ENCODE assay signal across 35 mouse cellular contexts in genomic region chr2:14206798-14207197, GRCm38 (mm10). TPM values are rescaled to one million over a fixed set of nuclear protein-coding genes. Genes with fewer than 3 reads are reported as not detected.
DNase-seq lines count a peak whose midpoint lies in the region; ATAC-seq and TF ChIP-seq lines count a peak whose summit lies in the region.
"Had no signal": no experiment of that assay in that cellular context is flagged by ENCODE, and none has a peak within 500 bp of the region (broad histone marks: within the 10 kb centered on the region; RNA-seq: fewer than 3 reads in every experiment).

No protein-coding gene starts in this region.

- 0 out of 2 replicates have a peak, but pooled peaks have one; percentile 17 for ATAC-seq in liver, postnatal 0 days
- peak; percentile 80 for ATAC-seq in granulocyte monocyte progenitor cell, adult 5-6 weeks (replicated peaks; ENCODE audit: poor library complexity, severe bottlenecking)
- ATAC-seq: forebrain, embryonic 14.5 days; inflammation-experienced regulatory T-cells, adult 6 months; midbrain, embryonic 13.5 days had no signal

- no peak overlapping the region for H3K27ac ChIP-seq in liver, postnatal 0 days (ENCODE audit: low read depth)
- H3K27ac ChIP-seq: gastrocnemius, adult 2 months; hindbrain, embryonic 10.5 days; hindbrain, embryonic 15.5 days; kidney, embryonic 15.5 days; midbrain, embryonic 13.5 days; neural tube, embryonic 15.5 days had no signal

- TF ChIP-seq CTCF in liver, postnatal 0 days (IDR thresholded peaks at IDR 0.05; ENCODE audit: low read depth): 0 out of 2 replicates have a peak, but pooled peaks have one; percentile 9

- no peak for DNase-seq in liver, postnatal 0 days
- DNase-seq in liver: no peak
- peak; percentile 7 for DNase-seq in NIH3T3 (ENCODE audit: low read depth)
- DNase-seq in splenic B cell, adult 2 months (ENCODE audit: low read depth, low spot score): peak; percentile 45
- no peak for DNase-seq in urinary bladder, postnatal 25 days (ENCODE audit: low spot score)
- no peak for DNase-seq in thymus, postnatal 25 days
- DNase-seq: adrenal gland, postnatal 14 days; B cell, adult 2 months; cerebellum, adult 2 months; cerebellum, postnatal 14 days; gastrocnemius, adult 2 months; gastrocnemius, postnatal 36 days; heart, postnatal 14 days; kidney, adult 11 months; kidney, postnatal 25 days; lung, adult 18-20 months; lung, postnatal 10 days; retina, postnatal 1 day; right cerebral cortex, postnatal 14 days; thymus, postnatal 36 days had no signal

- H3K4me3 ChIP-seq in liver, postnatal 0 days (ENCODE audit: low read depth, low read length): no peak overlapping the region
- H3K4me3 ChIP-seq: gastrocnemius, adult 2 months; hindbrain, embryonic 10.5 days; hindbrain, embryonic 15.5 days; kidney, embryonic 15.5 days; megakaryocyte, embryonic 14.5 days; midbrain, embryonic 13.5 days; neural tube, embryonic 15.5 days had no signal

- TF ChIP-seq EP300 in liver, postnatal 0 days (IDR thresholded peaks at IDR 0.05; ENCODE audit: low read depth): no peak

- no peaks in the 10 kb centered on the region for H3K9me3 ChIP-seq in liver, postnatal 0 days (ENCODE audit: low read length)
- H3K9me3 ChIP-seq: hindbrain, embryonic 10.5 days; hindbrain, embryonic 15.5 days; kidney, embryonic 15.5 days; megakaryocyte, embryonic 14.5 days; midbrain, embryonic 13.5 days; neural tube, embryonic 15.5 days had no signal

- 52% methylated on average over 4 of the region's 4 CpGs for WGBS in liver, postnatal 0 days (ENCODE audit: insufficient replicate concordance)

- H3K27me3 ChIP-seq in liver, postnatal 0 days (ENCODE audit: insufficient read depth, low read length): no peaks in the 10 kb centered on the region
- no peaks in the 10 kb centered on the region for H3K27me3 ChIP-seq in splenic B cell, adult 2 months (ENCODE audit: control insufficient read depth, insufficient read depth, low read length, poor library complexity, severe bottlenecking)
- H3K27me3 ChIP-seq: hindbrain, embryonic 15.5 days; kidney, embryonic 15.5 days; megakaryocyte, embryonic 14.5 days; midbrain, embryonic 13.5 days; neural tube, embryonic 15.5 days had no signal

- no peak overlapping the region for H3K9ac ChIP-seq in liver, postnatal 0 days (replicated peaks)
- H3K9ac ChIP-seq: hindbrain, embryonic 15.5 days; kidney, embryonic 15.5 days; midbrain, embryonic 13.5 days; neural tube, embryonic 15.5 days had no signal

- no peaks in the 10 kb centered on the region for H3K4me1 ChIP-seq in liver, postnatal 0 days (ENCODE audit: insufficient read depth)
- H3K4me1 ChIP-seq: hindbrain, embryonic 10.5 days; hindbrain, embryonic 15.5 days; midbrain, embryonic 13.5 days; neural tube, embryonic 15.5 days had no signal

- no peak overlapping the region for H3K4me2 ChIP-seq in liver, postnatal 0 days (ENCODE audit: low read depth, low read length)
- H3K4me2 ChIP-seq: hindbrain, embryonic 15.5 days; kidney, embryonic 15.5 days; liver, embryonic 11.5 days; midbrain, embryonic 13.5 days; neural tube, embryonic 15.5 days had no signal

- H3K36me3 ChIP-seq in liver, postnatal 0 days (replicated peaks; ENCODE audit: insufficient read depth, low read length): no peaks in the 10 kb centered on the region
- H3K36me3 ChIP-seq in splenic B cell, adult 2 months (ENCODE audit: control insufficient read depth, insufficient read depth, low read length, poor library complexity, severe bottlenecking): no peaks in the 10 kb centered on the region
- H3K36me3 ChIP-seq: hindbrain, embryonic 10.5 days; hindbrain, embryonic 15.5 days; kidney, embryonic 15.5 days; midbrain, embryonic 13.5 days; neural tube, embryonic 15.5 days had no signal

RNA-seq across cellular contexts. Expression of gene Mrc1, which starts 22.4 kb away (rescaled TPM):
- 13.6 and 14.5 TPM in 2 replicates for polyA plus RNA-seq in liver, postnatal 0 days (2015; fragmentation: Nextera tagmentation; extraction: Ambion mirVana)
- 0.88 and 1.4 TPM in 2 replicates for total RNA-seq in granulocyte monocyte progenitor cell, adult 5-6 weeks (2014; fragmentation: Nextera tagmentation)
- total RNA-seq in granulocyte monocyte progenitor cell, adult 5-6 weeks (2017): 0.82 and 1.1 TPM in 2 replicates

RNA-seq across cellular contexts. Expression of gene Tmem236, which starts 32.5 kb away (rescaled TPM):
- 0.02 TPM in 1 of 2 replicates, not detected in the other for polyA plus RNA-seq in liver, postnatal 0 days (2015; fragmentation: Nextera tagmentation; extraction: Ambion mirVana)
- not detected in 2 replicates for total RNA-seq in granulocyte monocyte progenitor cell, adult 5-6 weeks (2014; fragmentation: Nextera tagmentation)
- total RNA-seq in granulocyte monocyte progenitor cell, adult 5-6 weeks (2017): not detected in 2 replicates
- total RNA-seq: adrenal gland, postnatal 14 days; ES-E14; layer of hippocampus, adult 18-20 months; left cerebral cortex, postnatal 14 days had no signal
- polyA plus RNA-seq: forebrain, embryonic 14.5 days; heart, embryonic 14.5 days; hindbrain, embryonic 10.5 days; inflammation-experienced regulatory T-cells, adult 6 months; limb, embryonic 11.5 days; liver, embryonic 11.5 days; midbrain, embryonic 13.5 days had no signal

Comparison
In these comparisons a context has a peak if more than half of its experiments do, and no peak if none do; other contexts are left out.
1. DNase-seq: peak in NIH3T3 (single experiment) and splenic B cell, adult 2 months (single experiment); none in liver, postnatal 0 days (single experiment), liver (single experiment), urinary bladder, postnatal 25 days (single experiment) and thymus, postnatal 25 days (single experiment).